Mouse (Mus musculus) CD4-positive, CD25-positive, alpha-beta regulatory T cell, adult 4 months (primary cell): Measurements from ENCODE around the gene Ifitm5. TPM values are rescaled to one million over a fixed set of nuclear protein-coding genes. Genes with fewer than 3 reads are reported as not detected.
A peak's percentile ranks its signal among the peaks of the same experiment; 100 is the strongest.

Experiments
- ATAC-seq: one replicate; pipeline ENCODE4 v1.8.0; 2017
- polyA plus RNA-seq, 2 experiments: library from polyadenylated mRNA; unstranded; fragments of 100-300 nt; shearing (Covaris generic); gene quantifications; one replicate each; pipeline ENCODE4 v1.2.1; 2017

Ifitm5 gene
- polyA plus RNA-seq, 2 experiments from 2014 or later: not detected

DNA sequence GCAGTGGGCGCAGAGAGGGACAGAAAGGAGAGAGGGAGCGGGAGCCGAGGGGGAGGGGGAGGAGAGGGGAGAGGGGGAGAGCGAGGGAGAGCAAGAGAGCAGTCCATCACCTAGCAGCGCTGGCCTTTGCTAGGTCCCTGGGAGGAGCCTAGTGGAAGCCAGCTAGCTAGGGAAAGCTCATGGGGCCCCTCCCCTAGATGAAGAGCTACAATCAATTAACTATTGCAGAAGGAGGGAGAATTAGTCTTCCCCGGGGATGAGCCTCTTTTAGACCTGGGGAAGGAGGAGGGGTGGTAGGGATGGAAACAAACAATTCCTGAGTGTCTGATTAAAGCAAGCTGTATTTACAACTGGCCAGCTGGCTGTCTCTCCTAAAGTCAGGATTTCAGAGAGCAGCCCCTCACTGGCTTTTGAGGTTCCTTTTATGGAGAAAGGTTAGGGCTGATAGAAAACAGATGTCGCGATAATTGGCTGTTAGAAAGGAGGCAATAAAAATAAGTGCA lies 10.4 kb downstream of the Ifitm5 start:
- ATAC-seq: no peak

DNA sequence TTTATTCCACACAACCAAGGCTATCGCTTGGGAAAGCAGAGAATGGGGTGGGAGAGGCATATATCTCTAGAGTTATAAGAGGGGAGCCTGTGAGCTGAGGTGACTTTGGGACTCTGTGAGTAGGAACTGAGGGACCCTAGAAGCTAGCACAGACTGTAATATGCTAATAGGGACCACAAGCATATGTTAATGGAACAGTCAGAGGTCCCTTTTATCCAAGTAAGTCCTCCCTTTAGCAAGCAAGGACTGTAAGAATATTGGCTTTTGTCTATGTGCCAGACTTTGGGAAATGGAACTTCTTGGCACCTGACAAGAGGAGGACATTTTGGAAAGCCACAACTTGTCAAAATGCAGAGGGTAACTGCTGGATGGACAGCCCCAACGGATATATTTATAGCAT lies 11.2 kb downstream of the Ifitm5 start:
- ATAC-seq: no peak

DNA sequence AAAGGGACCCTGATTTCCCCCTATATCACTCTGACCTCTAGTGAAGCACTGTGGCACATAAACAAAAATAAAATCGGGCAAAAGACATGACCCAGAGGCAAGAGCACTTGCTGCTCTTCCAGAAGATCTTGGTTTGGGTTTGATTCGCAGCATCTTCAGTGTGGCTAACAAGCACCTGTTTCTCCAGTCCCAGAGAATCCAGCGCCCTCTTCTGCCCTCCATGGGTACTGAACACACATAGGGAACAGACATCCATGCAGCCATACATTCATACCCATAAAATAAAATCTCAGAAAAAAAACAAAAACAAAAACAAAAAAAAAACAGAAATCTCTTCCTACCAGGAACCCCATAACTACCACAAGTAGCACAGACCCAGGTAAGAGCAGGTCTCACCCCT lies 11.7 kb downstream of the Ifitm5 start:
- ATAC-seq: no peak

DNA sequence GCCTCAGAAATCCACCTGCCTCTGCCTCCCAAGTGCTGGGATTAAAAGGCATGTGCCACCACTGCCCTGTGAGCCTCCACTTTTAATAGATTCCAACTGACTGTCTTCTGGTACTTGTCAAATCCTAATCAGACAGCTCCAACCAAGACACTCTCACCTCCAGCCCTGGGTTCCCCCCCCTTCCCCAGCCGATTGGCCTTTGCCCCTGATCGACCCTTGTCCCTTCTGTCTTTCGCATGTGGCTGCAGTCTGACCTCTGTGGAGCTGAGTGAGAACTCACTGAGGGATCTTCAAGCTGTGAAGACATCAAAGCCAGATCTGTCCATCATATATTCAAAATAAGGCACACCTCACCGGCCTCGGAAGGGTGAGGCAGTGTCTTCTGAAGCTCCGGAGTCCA lies 22.9 kb downstream of the Ifitm5 start:
- ATAC-seq: no peak

DNA sequence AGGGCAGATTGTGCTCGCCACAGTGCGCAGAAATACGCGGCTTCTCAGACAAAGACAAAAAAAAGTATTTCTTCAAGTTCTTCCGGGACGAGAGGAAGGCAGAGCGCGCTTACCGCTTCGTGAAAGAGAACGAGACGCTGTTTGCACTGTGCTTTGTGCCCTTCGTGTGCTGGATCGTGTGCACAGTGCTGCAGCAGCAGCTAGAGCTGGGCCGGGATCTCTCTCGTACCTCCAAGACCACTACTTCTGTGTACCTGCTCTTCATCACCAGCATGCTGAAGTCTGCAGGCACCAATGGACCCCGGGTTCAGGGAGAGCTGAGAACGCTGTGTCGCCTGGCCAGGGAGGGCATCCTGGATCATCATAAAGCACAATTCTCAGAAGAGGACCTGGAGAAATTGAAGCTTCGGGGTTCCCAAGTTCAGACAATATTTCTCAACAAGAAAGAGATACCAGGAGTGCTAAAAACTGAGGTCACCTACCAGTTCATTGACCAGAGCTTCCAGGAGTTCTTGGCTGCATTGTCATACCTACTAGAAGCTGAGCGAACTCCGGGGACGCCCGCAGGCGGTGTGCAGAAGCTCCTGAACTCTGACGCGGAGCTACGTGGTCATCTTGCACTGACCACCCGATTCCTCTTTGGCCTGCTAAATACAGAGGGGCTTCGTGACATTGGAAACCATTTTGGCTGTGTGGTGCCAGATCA lies 26.9 kb downstream of the Ifitm5 start:
- no peak for ATAC-seq

DNA sequence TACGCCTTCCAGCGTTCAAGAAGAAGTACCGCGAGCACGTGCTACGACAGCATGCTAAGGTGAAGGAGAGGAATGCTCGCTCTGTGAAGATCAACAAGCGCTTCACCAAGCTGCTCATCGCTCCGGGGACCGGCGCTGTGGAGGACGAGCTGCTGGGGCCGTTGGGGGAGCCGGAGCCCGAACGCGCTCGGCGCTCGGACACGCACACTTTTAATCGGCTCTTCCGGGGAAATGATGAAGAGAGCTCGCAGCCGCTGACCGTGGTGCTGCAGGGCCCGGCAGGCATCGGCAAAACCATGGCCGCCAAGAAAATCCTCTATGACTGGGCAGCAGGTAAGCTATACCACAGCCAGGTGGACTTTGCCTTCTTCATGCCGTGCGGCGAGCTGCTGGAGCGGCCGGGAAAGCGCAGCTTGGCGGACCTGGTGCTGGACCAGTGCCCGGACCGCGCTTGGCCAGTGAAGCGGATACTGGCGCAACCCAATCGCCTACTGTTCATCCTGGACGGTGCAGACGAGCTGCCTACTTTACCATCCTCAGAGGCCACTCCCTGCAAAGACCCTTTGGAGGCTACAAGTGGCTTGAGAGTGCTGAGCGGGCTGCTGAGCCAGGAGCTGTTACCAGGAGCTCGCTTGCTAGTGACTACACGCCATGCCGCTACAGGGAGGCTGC lies 27.6 kb downstream of the Ifitm5 start:
- no peak for ATAC-seq

DNA sequence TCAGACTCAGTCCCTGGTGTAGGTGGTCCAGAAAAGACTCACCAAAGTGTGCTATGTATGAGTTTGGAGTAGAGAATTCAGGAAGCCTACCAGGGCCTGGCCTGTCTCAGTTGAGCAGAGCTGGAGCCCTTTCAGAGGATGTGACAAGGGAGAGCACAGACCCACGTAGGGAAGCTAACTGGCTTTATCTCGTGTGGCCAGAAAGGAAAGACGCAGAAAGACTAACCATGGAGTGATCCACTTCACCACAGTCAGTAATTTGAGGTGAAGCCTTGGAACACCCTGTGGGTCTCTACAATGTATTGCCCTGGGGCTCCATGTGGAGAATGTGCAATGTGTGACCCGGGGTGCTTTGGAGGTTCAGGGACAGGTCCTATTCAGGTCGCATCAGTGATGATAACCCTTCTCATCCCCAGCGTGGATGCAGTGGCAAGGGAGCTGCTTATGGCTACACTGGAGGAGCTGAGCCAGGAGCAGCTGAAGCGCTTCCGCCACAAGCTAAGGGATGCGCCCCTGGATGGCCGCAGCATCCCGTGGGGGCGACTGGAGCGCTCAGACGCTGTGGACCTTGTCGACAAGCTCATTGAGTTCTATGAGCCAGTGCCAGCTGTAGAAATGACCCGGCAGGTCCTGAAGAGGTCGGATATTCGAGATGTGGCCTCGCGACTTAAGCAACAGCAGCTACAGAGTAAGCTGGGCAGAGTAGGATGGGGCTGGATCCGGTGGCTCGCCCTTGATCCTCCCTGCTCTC lies 28.7 kb downstream of the Ifitm5 start:
- ATAC-seq: no peak

DNA sequence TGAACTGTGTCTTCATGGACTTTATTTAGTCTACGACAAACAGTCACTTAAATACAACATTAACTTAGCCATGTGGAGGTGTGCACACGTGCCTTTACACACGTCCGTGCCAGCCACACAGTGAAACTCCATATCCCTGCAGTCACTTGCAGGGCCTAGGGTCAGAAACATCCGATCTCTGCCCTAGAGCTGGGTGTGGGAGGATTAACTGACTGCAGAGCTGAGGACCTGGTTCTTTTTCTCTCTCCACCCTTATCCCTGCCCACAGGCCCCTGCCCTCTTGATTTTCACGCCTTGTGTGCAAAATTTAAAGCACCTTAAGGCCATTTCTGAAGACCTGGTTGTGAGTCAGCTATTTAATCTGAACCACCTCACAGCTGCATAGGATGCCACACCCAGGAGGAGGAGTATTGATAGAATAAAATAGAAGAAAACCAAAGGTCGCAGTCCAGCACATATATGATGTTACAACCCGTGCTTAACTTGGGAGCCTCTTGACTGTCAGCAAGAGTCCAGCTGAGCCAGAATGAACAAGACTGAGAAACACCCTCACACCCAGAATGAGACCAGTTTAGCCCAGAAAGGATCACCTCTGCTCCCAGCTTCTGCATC lies 29.6 kb downstream of the Ifitm5 start, which contains the start of gene Nlrp6:
Gene Nlrp6 (plus strand): TSS at position 485 of the 612 bp plus-strand sequence.
- no peak for ATAC-seq

DNA sequence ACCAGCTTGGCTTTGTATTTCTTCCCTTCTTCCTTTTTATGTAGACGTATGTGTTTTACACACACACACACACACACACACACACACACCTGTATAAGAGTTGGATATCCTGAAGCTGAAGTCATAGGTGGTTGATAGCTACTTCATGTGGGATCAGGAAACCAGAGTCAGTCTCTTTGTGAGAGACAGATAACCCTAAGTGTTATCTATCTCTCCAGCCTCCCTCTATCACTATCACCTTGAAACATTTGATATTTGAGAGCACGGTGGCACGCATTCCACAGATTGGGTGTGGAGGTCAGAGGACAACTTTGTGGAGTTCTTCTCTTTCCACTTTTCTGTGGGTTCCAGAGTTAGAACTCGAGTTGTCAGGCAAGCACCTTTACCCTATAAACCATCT lies 30.2 kb downstream of the Ifitm5 start:
- ATAC-seq: no peak

DNA sequence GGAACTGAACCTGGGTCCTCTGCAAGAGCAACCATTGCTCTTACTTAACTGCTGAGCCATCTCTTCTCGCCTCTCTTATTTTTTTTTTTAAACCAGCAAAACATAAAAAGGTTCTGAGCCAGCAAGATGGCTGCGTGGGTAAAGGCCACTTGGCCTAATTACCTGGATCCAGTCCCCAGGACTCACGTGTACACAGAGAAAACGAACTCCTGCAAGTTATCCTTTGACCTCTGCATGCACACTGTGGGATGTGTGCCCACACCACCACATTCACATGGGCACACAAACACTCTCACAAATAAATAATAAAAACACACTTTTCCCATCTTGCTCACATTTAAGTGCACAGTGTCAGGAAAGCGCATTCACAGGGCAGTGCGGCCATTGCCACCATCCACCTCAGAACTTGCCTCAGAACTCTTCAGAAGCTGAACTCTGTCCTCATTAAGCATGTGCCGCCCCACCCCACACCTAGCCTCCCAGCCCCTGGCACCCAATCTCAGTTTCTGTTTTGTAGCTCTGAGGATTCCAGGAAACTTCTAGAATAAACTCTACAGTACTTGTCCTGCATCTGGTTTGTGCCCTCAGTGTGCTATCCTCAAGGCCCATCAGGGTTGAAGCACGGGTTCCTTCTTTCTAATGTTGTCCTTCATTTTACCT lies 35.9 kb downstream of the Ifitm5 start:
- no peak for ATAC-seq

DNA sequence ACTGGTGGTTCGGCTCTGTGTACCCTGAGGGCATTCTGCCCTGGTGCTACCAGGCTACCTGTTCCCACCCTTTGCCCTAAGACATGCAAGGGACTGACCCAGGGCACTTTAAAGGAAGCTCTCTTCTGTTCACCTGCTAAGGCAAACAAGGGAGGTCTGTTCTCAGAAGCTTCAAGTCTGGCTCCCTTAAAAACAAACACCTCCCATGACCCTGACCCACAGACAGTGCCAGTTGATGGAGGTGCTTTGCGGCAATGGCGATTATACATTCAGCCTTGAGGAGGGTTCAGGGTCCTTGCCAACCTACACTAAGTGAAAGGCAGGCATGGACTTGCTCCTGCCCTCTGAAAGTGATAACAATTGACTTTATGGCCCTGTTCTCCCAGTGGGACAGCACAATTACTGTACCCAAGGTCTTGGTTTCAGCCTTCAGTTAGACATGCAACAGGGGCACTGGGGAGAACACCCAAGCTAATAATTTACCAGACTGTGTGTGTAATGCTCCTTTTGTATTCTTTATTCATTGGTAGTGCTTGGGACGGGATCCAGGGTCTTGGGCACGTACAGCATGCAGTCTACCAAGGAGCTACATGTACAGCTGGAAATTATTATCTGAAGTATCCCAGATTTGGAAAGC lies 37.1 kb downstream of the Ifitm5 start:
- no peak for ATAC-seq

DNA sequence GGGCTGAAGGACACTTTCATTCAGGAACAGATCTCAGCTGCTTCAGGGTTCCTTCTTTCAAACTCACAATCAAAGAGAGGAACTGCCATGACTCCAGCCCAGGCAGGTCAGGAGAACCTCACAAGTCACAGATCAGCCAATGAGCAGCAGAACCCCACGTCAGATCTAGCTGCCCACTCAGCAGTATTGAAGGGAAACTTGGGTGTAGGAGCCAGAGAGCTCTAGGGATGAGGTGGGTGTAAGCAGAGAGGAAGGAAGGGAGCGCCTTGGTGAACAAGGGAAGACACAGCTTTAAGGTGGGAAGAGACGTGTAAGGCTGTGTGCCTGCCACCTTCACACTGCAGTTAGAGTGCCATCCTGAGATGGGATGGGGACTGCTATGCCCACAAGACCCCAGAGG lies 37.8 kb downstream of the Ifitm5 start:
- no peak for ATAC-seq

DNA sequence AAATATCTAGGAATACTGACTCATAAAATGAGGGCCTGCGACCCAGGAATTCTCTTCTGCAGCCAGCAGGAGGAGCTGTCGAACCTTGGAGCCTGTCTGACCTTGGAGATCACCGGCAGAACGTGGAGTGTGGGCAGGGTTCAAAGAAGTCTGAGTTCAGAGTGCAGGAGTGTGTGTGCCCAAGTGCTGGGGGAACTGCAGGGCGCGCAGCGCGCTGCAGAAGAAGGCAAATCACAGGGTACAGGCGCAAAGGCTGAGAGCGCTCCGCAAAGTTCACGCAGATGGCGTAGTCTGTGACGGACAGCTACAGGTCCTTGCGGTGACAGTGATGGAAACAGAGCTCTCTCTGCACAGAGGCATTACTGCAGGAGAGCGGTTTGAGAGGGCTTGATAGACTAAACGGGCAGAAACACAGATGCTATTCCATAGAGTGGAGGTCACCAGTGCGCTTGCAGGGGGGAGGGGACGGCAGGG lies 41.4 kb downstream of the Ifitm5 start:
- peak; percentile 94 for ATAC-seq

DNA sequence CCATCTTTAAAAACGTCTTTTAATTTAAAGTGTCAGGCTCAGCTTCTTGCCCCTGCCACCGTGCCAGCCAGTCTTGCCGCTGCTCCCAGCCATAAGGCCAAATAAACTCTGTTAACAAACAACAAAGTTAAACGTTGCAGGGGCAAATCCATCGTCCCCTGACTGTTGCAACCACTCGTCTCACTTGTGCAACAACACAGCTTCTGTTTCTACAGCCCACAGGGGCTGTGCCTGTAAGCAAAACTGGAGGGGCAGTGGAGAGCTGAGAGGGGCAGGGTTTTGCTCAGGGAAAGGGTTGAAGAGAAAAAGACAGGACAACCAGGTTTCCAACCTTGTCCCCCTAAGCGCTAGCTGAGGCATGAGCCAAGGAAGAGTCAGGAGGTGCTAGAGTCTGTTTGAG lies 41.9 kb downstream of the Ifitm5 start:
- ATAC-seq: no peak

DNA sequence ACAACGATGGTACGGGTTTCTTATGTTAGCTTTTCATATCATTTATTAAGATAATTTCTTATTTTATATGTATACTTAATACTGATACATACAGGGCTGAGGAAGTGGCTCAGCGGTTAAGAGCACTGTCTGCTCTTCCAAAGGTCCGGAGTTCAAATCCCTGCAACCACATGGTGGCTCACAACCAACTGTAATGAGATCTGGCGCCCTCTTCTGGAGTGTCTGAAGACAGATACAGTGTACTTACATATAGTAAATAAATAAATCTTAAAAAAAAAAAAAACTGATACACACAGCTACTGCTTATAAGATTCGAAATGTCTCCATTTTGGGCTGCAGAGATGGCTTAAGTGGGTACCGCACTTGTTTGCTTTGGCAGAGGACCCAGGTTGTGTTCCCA lies 42.4 kb downstream of the Ifitm5 start:
- ATAC-seq: no peak

DNA sequence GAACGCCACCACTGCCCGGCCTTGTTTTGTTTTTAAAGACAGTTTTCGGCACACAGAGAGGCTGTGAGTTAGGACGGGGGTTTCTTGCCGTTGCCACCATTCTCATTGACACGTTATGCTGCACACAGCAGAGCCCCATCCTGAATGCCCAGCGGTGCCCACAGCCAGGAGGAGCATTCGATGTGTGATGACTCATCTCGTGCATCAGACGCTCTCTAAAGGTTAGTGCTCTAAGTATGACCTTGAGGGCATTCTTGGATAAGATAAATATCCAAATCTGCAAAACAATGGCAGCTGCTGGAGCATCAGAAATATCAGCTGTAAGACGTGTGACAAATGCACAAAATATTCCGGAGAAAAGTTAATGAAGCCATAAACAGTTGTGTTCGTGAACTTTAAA lies 43.0 kb downstream of the Ifitm5 start:
- ATAC-seq: no peak

DNA sequence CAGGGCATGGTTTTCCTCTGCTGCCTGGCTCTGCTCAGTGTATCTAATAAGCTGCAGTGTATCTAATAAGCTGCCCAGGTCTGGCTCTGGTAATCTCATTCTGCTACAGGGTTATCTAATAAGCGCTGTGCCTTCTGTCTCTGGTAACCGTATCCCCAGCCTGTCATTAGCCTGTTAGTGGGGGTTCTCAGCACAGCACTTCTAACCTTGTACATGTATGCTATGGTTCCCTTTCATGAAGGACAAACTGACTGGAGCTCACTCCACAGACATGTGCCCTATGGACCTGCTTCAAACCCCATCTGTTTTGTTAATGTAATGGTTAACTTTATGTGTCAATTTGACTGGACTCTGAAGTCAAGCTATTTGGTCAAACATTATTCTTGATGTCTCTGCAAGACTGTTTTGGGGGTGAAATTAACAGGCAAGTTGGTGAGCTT lies 44.4 kb downstream of the Ifitm5 start:
- no peak for ATAC-seq

DNA sequence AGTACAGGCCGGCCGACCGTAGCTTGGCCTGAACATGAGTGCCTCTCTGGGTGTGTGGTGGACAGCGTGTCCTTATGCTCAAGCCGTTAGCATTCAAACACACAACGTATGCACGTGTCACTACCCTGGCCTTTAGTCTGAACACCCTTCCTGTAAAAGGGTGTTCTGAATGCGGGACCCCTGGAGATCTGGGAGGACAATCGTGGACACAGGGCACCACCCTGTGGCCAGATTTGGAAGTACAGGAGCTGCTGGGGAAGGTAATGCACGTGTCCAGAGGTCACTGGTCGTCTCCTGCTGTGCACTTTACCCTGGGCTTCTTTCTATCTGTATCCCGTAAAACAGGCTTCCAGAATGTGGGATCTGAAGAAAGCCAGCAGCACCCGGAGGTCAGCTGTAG lies 46.9 kb downstream of the Ifitm5 start:
- peak; percentile 39 for ATAC-seq

DNA sequence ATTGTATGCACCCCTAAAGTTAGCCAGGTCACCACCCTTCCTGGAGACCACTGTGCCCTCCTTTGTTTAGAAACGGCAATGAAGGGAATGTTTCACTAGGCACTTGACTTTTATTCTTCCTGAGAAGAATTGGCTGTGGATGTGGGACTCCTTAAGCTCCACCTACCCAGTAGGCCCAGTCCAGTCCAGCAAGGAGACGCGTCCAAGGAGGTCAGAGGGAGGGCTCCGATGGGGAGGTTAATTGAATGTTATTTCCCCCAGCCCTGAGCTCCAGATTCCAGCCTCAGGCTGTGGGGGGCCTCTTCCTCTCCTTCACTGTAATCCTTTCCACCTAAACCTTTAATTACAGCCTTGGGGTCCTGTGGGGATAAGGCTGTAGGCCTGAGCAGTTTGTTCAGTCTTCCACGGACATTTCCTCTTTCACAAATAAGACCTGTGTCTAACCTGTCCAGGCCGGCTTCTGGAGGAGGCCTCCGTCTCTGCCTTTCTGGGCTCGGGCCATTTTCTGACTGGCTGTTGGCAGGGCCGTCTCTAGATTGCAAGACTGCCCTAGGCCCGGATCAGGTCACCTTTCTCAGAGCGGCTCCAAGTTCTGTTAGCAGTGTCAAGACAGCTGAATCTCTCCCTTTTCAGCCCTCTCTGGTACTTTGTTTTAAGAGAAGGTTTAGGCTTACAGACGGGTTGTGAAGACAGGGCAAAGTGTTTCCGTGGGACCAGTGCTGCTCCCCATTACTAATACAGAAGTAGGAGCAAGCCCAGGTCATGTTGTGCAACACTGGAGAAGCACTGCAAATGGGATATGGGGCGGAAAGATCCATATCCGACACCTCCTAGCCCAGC lies 47.8 kb downstream of the Ifitm5 start:
- ATAC-seq: no peak

DNA sequence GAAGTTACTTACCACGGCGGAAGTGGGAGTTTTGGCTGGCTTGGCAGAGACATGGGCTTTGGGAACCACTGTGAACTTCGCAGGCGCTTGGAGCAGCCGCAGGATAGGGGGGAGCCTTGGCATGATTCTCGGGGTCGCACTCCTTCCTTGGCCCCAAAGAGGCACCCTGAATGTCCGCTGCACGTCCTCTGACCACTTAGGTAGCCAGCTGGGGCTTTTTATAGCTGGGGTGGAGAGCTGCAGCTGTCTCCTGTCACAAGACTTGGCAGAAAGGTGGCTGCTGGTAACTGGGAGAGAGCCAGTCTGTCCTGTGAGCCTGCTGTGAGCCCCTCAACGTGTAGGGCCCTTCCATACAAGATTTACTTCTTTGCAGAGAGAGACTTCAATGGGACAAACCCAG lies 49.9 kb downstream of the Ifitm5 start, which contains the start of gene Cox8b:
Gene Cox8b (minus strand): TSS at position 227 of the 400 bp plus-strand sequence.
- ATAC-seq: no peak

DNA sequence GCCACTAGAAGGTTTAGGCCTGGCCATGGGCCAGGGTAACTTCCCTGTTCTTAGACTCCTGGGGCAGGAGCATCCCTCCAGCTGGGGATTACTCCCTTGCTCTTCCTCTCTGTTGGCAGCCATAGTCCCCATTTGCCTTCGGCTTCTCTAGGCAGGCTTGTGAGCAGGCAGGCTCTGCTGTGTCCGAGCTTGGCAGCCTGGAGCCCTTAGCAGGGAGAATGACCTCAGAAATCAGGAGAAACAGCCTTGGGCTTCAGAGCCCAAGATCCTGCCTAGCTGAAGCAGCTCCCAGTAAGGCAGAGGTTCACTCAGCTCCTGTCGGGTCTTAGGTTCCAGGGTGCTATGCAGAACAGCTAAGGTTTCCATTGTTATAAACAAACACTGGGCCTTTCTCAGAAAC lies 51.0 kb downstream of the Ifitm5 start:
- no peak for ATAC-seq
